Mouse (Mus musculus): ENCODE data around the gene Gm49354.

DNA sequence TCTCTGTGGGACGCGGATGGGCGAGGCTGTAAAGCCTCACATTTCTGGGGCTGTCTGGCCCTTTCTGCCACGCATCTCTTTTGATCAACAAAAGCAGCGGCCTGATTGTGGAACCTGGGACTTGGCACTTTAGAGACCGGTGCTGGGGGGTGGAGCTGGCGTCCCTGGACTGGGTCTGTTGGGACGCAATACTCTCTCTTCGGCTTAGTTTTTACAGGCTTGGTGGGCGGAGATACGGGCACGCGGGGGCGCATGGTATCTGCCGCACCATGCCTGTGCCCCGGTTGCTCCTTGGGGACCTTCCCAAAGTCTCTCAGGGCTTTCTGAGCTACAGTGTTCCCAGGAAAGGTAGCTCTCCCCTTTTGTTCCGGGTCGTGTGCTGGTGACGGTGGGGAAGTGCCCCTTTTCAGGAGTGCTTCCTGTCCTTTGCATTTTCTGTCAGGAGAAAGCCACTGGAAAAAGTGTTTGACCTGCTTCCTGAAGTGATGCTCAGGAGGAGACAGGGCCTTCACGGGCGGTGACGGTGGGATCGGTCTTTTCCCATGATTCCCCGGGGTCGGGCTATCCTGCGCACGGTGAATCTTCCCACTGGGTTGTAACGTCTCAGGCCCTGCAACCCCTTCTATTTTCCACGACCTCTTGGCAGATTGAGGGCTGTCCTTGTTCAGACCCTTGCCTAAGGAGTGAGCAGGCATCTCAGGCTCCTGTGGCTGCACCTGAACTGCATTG is 55.7 kb downstream of the Gm49354 start:
- TF ChIP-seq POLR2A (IDR thresholded peaks at IDR 0.05; ENCODE audit: borderline replicate concordance, extremely low read depth, insufficient read depth, insufficient read length, poor library complexity, severe bottlenecking) (no peak), CTCF (IDR thresholded peaks at IDR 0.05; ENCODE audit: borderline replicate concordance, extremely low read depth, insufficient read depth, insufficient read length) (no peak)

Data from brain, embryonic 14.5 days (tissue).